Mouse (Mus musculus) cerebellum, adult 2 months (tissue): ENCODE data around the gene Supv3l1.

Source experiments
- CTCF ChIP-seq: fragments of 200-500 bp; IDR thresholded peaks from 2 replicates; pipeline ENCODE4 v1.5.1; 2011; ENCODE audit warnings: low read depth, mild to moderate bottlenecking, control low read depth, low read length, moderate library complexity, borderline replicate concordance; ENCODE audit not compliant: insufficient read depth
- POLR2A ChIP-seq: fragments of 200-500 bp; IDR thresholded peaks from 2 replicates; pipeline ENCODE4 v1.6.1; 2011; ENCODE audit warnings: low read length, control low read depth, borderline replicate concordance; ENCODE audit not compliant: insufficient read depth

GRCm38 (mm10) chr10:62379808-62380207, 69.7 kb downstream of the Supv3l1 start, which contains the start of gene Hk1:
- TF ChIP-seq POLR2A = no peak
- no peak for TF ChIP-seq CTCF
